Mouse (Mus musculus): ENCODE measurements around the gene Unc79.
A peak's percentile ranks its signal among the peaks of the same experiment; 100 is the strongest.

The Unc79 gene

GRCm38 (mm10) chr12:103121928-103122327 lies 173.3 kb downstream of the Unc79 start:
- no peak for DNase-seq (ENCODE audit: low read depth, low spot score)

- DNase-seq (ENCODE audit: low read depth, low spot score), result peak; percentile 61
These were observed 175.2 kb downstream of the Unc79 start for GRCm38 (mm10) chr12:103123861-103124260.

GRCm38 (mm10) chr12:103128914-103129313 lies 180.3 kb downstream of the Unc79 start:
- no peak for DNase-seq (ENCODE audit: low read depth, low spot score)

- no peak for DNase-seq (ENCODE audit: low read depth, low spot score)
These were observed 181.0 kb downstream of the Unc79 start for GRCm38 (mm10) chr12:103129395-103130248.

- no peak for DNase-seq (ENCODE audit: low read depth, low spot score)
These were observed 182.8 kb downstream of the Unc79 start for GRCm38 (mm10) chr12:103131419-103131818.

GRCm38 (mm10) chr12:103142550-103143010 lies 193.9 kb downstream of the Unc79 start:
- DNase-seq (ENCODE audit: low read depth, low spot score), result peak; percentile 69

- peak; percentile 86 for DNase-seq (ENCODE audit: low read depth, low spot score)
These were observed 195.3 kb downstream of the Unc79 start for GRCm38 (mm10) chr12:103143798-103144565.

- no peak for DNase-seq (ENCODE audit: low read depth, low spot score)
These were observed 201.6 kb downstream of the Unc79 start for GRCm38 (mm10) chr12:103150247-103150646.

- DNase-seq (ENCODE audit: low read depth, low spot score), result peak; percentile 48
These were observed 206.3 kb downstream of the Unc79 start for GRCm38 (mm10) chr12:103154927-103155326.

GRCm38 (mm10) chr12:103155406-103155805 lies 206.7 kb downstream of the Unc79 start:
- no peak for DNase-seq (ENCODE audit: low read depth, low spot score)

GRCm38 (mm10) chr12:103157129-103157910 lies 208.7 kb downstream of the Unc79 start:
- DNase-seq (ENCODE audit: low read depth, low spot score), result no peak

GRCm38 (mm10) chr12:103159016-103159415 lies 210.4 kb downstream of the Unc79 start:
- no peak for DNase-seq (ENCODE audit: low read depth, low spot score)

- no peak for DNase-seq (ENCODE audit: low read depth, low spot score)
These were observed 212.1 kb downstream of the Unc79 start for GRCm38 (mm10) chr12:103160721-103161120.

GRCm38 (mm10) chr12:103163596-103163995 lies 214.9 kb downstream of the Unc79 start:
- DNase-seq (ENCODE audit: low read depth, low spot score), result no peak

- DNase-seq (ENCODE audit: low read depth, low spot score), result no peak
These were observed 215.7 kb downstream of the Unc79 start for GRCm38 (mm10) chr12:103164101-103165030.

GRCm38 (mm10) chr12:103168892-103169291 lies 220.2 kb downstream of the Unc79 start:
- DNase-seq (ENCODE audit: low read depth, low spot score), result peak; percentile 19

- DNase-seq (ENCODE audit: low read depth, low spot score), result peak; percentile 61
These were observed 234.4 kb downstream of the Unc79 start for GRCm38 (mm10) chr12:103183057-103183456.

GRCm38 (mm10) chr12:103187020-103187419 lies 238.4 kb downstream of the Unc79 start:
- DNase-seq (ENCODE audit: low read depth, low spot score), result no peak

- no peak for DNase-seq (ENCODE audit: low read depth, low spot score)
These were observed 239.6 kb downstream of the Unc79 start for GRCm38 (mm10) chr12:103188223-103188622.

- no peak for DNase-seq (ENCODE audit: low read depth, low spot score)
These were observed 241.1 kb downstream of the Unc79 start for GRCm38 (mm10) chr12:103189771-103190170.

GRCm38 (mm10) chr12:103192996-103193395 lies 244.3 kb downstream of the Unc79 start:
- no peak for DNase-seq (ENCODE audit: low read depth, low spot score)
